Mouse (Mus musculus) MEL (cell line): ENCODE results near the gene Pck2. TPM values are rescaled to one million over a fixed set of nuclear protein-coding genes. Genes with fewer than 3 reads are reported as not detected.

Experiments
- DNase-seq: peaks from one replicate; pipeline ENCODE4 v3.0.0; 2011; ENCODE audit warnings: low read depth, low spot score
- H3K27ac ChIP-seq: 2 replicates; pipeline ENCODE4 v1.5.1; 2012; ENCODE audit warnings: low read depth, mild to moderate bottlenecking, control low read depth, low read length, moderate library complexity; ENCODE audit not compliant: control insufficient read depth
- H3K27me3 ChIP-seq, 2 experiments: fragments of 150-350 bp in 1 of 2; sonication (generic) in 1 of 2; 2 replicates each; pipeline ENCODE4 v1.6.1; 2012; ENCODE audit warnings: low read length in 2 of 2, mild to moderate bottlenecking in 2 of 2, improper control_type of control experiment in 1 of 2, moderate library complexity in 1 of 2; ENCODE audit not compliant: insufficient read depth in 2 of 2, control insufficient read depth in 1 of 2
- H3K36me3 ChIP-seq, 2 experiments: 2 replicates each; pipeline ENCODE4 v1.6.1; 2012 to 2014; ENCODE audit warnings: low read length in 2 of 2, improper control_type of control experiment in 1 of 2, inconsistent platforms in 1 of 2, mild to moderate bottlenecking in 1 of 2; ENCODE audit not compliant: insufficient read depth in 2 of 2, control insufficient read depth in 1 of 2
- H3K4me1 ChIP-seq, 2 experiments: fragments of 150-350 bp in 1 of 2; sonication (generic) in 1 of 2; 2 replicates each; pipeline ENCODE4 v1.6.1; 2012; ENCODE audit warnings: low read length in 2 of 2, improper control_type of control experiment in 1 of 2, mild to moderate bottlenecking in 1 of 2; ENCODE audit not compliant: insufficient read depth in 2 of 2, control insufficient read depth in 1 of 2
- H3K4me3 ChIP-seq, 2 experiments: fragments of 150-350 bp in 1 of 2; sonication (generic) in 1 of 2; 2 replicates each; pipeline ENCODE4 v1.5.1; 2012; ENCODE audit warnings: low read depth in 2 of 2, low read length in 2 of 2, mild to moderate bottlenecking in 2 of 2, moderate library complexity in 2 of 2, control low read depth in 1 of 2, improper control_type of control experiment in 1 of 2; ENCODE audit not compliant: control insufficient read depth in 1 of 2, insufficient read depth in 1 of 2
- H3K79me2 ChIP-seq: 2 replicates; pipeline ENCODE4 v1.6.1; 2012; ENCODE audit warnings: mild to moderate bottlenecking, low read length, moderate library complexity; ENCODE audit not compliant: control insufficient read depth, poor library complexity, insufficient read depth
- H3K9ac ChIP-seq: 2 replicates; pipeline ENCODE4 v1.6.1; 2012; ENCODE audit warnings: low read depth, mild to moderate bottlenecking, control low read depth, low read length, moderate library complexity; ENCODE audit not compliant: control insufficient read depth, poor library complexity, severe bottlenecking
- H3K9me3 ChIP-seq: fragments of 150-350 bp; sonication (generic); replicated peaks from 2 replicates; pipeline ENCODE4 v1.6.1; 2012; ENCODE audit warnings: mild to moderate bottlenecking, low read length, improper control_type of control experiment, moderate library complexity; ENCODE audit not compliant: insufficient read depth
- BHLHE40 ChIP-seq: IDR thresholded peaks from 2 replicates; pipeline ENCODE4 v1.6.1; 2012; ENCODE audit warnings: low read depth, mild to moderate bottlenecking, inconsistent platforms, low read length, improper control_type of control experiment, borderline replicate concordance
- CHD1 ChIP-seq: IDR thresholded peaks from 2 replicates; pipeline ENCODE4 v1.6.1; 2012; ENCODE audit warnings: low read depth, mild to moderate bottlenecking, inconsistent platforms, low read length, improper control_type of control experiment
- CTCF ChIP-seq, 3 experiments: IDR thresholded peaks in 2 of 3; conservative IDR thresholded peaks in 1 of 3; 2 replicates each; pipeline ENCODE4 v1.5.1; 2011 to 2012; ENCODE audit warnings: low read length in 3 of 3, low read depth in 2 of 3, mild to moderate bottlenecking in 2 of 3, improper control_type of control experiment in 1 of 3, inconsistent platforms in 1 of 3, mixed read lengths in 1 of 3, moderate library complexity in 1 of 3; ENCODE audit not compliant: control insufficient read depth in 1 of 3, insufficient read depth in 1 of 3, poor library complexity in 1 of 3, severe bottlenecking in 1 of 3
- ELF1 ChIP-seq: IDR thresholded peaks from 2 replicates; pipeline ENCODE4 v1.6.1; 2014; ENCODE audit warnings: low read depth, mild to moderate bottlenecking, inconsistent platforms, low read length, improper control_type of control experiment, moderate library complexity
- EP300 ChIP-seq, 2 experiments: IDR thresholded peaks; 2 replicates each; pipeline ENCODE4 v1.6.1; 2011; ENCODE audit warnings: improper control_type of control experiment in 2 of 2, low read length in 2 of 2, low read depth in 1 of 2, mild to moderate bottlenecking in 1 of 2
- HCFC1 ChIP-seq: IDR thresholded peaks from 2 replicates; pipeline ENCODE4 v1.6.1; 2012; ENCODE audit warnings: low read depth, mild to moderate bottlenecking, inconsistent platforms, low read length, improper control_type of control experiment, moderate library complexity
- JUND ChIP-seq: IDR thresholded peaks from 2 replicates; pipeline ENCODE4 v1.6.1; 2011; ENCODE audit warnings: low read depth, mild to moderate bottlenecking, improper control_type of control experiment, low read length
- MAX ChIP-seq: IDR thresholded peaks from 2 replicates; pipeline ENCODE4 v1.6.1; 2011; ENCODE audit warnings: low read length, improper control_type of control experiment
- MAZ ChIP-seq: IDR thresholded peaks from 2 replicates; pipeline ENCODE4 v1.6.1; 2012; ENCODE audit warnings: low read depth, mild to moderate bottlenecking, inconsistent platforms, low read length, improper control_type of control experiment
- MEF2A ChIP-seq: IDR thresholded peaks from 2 replicates; pipeline ENCODE4 v1.6.1; 2014; ENCODE audit warnings: low read depth, mild to moderate bottlenecking, inconsistent platforms, low read length, improper control_type of control experiment; ENCODE audit not compliant: poor library complexity, insufficient replicate concordance, severe bottlenecking; ENCODE audit errors: extremely low read depth
- MYB ChIP-seq: IDR thresholded peaks from 2 replicates; pipeline ENCODE4 v1.6.1; 2011; ENCODE audit warnings: mild to moderate bottlenecking, low read depth, low read length, improper control_type of control experiment
- MYC ChIP-seq: IDR thresholded peaks from 2 replicates; pipeline ENCODE4 v1.6.1; 2011; ENCODE audit warnings: low read depth, mild to moderate bottlenecking, low read length, improper control_type of control experiment, moderate library complexity
- NELFE ChIP-seq: IDR thresholded peaks from 2 replicates; pipeline ENCODE4 v1.6.1; 2011; ENCODE audit warnings: low read depth, low read length, improper control_type of control experiment
- NRF1 ChIP-seq: IDR thresholded peaks from 2 replicates; pipeline ENCODE4 v1.6.1; 2014; ENCODE audit warnings: low read depth, mild to moderate bottlenecking, inconsistent platforms, low read length, improper control_type of control experiment, moderate library complexity; ENCODE audit not compliant: poor library complexity, insufficient read depth, severe bottlenecking
- POLR2AphosphoS2 ChIP-seq: IDR thresholded peaks from 2 replicates; pipeline ENCODE4 v1.6.1; 2011; ENCODE audit warnings: low read length, improper control_type of control experiment
- POLR2AphosphoS5 ChIP-seq: IDR thresholded peaks from 2 replicates; pipeline ENCODE4 v1.6.1; 2012; ENCODE audit warnings: low read depth, borderline replicate concordance, mild to moderate bottlenecking, inconsistent platforms, low read length, moderate library complexity, mixed read lengths
- RAD21 ChIP-seq: IDR thresholded peaks from 2 replicates; pipeline ENCODE4 v1.6.1; 2011; ENCODE audit warnings: mild to moderate bottlenecking, low read depth, low read length, improper control_type of control experiment
- RCOR1 ChIP-seq: IDR thresholded peaks from 2 replicates; pipeline ENCODE4 v1.6.1; 2012; ENCODE audit warnings: low read depth, mild to moderate bottlenecking, inconsistent platforms, low read length, improper control_type of control experiment
- SIN3A ChIP-seq: IDR thresholded peaks from 2 replicates; pipeline ENCODE4 v1.6.1; 2012; ENCODE audit warnings: low read length, improper control_type of control experiment, inconsistent platforms
- SMC3 ChIP-seq: IDR thresholded peaks from 2 replicates; pipeline ENCODE4 v1.6.1; 2011; ENCODE audit warnings: low read depth, low read length, improper control_type of control experiment
- TAL1 ChIP-seq: IDR thresholded peaks from 2 replicates; pipeline ENCODE4 v1.6.1; 2012; ENCODE audit warnings: mild to moderate bottlenecking, inconsistent platforms, low read length, moderate library complexity, mixed read lengths
- UBTF ChIP-seq: IDR thresholded peaks from 2 replicates; pipeline ENCODE4 v1.6.1; 2012; ENCODE audit warnings: low read depth, mild to moderate bottlenecking, inconsistent platforms, low read length, improper control_type of control experiment, moderate library complexity, borderline replicate concordance; ENCODE audit not compliant: insufficient read depth
- USF1 ChIP-seq: IDR thresholded peaks from 2 replicates; pipeline ENCODE4 v1.6.1; 2014; ENCODE audit warnings: low read depth, mild to moderate bottlenecking, inconsistent platforms, low read length, improper control_type of control experiment, moderate library complexity
- USF2 ChIP-seq, 2 experiments: IDR thresholded peaks; 2 replicates each; pipeline ENCODE4 v1.6.1; 2011 to 2012; ENCODE audit warnings: improper control_type of control experiment in 2 of 2, low read length in 2 of 2, borderline replicate concordance in 1 of 2, inconsistent platforms in 1 of 2, low read depth in 1 of 2, mild to moderate bottlenecking in 1 of 2; ENCODE audit not compliant: insufficient read depth in 1 of 2
- ZC3H11A ChIP-seq: IDR thresholded peaks from 2 replicates; pipeline ENCODE4 v1.6.1; 2012; ENCODE audit warnings: low read depth, mild to moderate bottlenecking, inconsistent platforms, low read length, improper control_type of control experiment
- ZKSCAN1 ChIP-seq: IDR thresholded peaks from 2 replicates; pipeline ENCODE4 v1.6.1; 2012; ENCODE audit warnings: low read depth, mild to moderate bottlenecking, inconsistent platforms, low read length, improper control_type of control experiment, moderate library complexity
- ZMIZ1 ChIP-seq: IDR thresholded peaks from 2 replicates; pipeline ENCODE4 v1.6.1; 2012; ENCODE audit warnings: low read depth, mild to moderate bottlenecking, inconsistent platforms, low read length, improper control_type of control experiment, moderate library complexity
- ZNF384 ChIP-seq: IDR thresholded peaks from 2 replicates; pipeline ENCODE4 v1.6.1; 2012; ENCODE audit warnings: low read depth, mild to moderate bottlenecking, inconsistent platforms, low read length, improper control_type of control experiment
- polyA plus RNA-seq, 2 experiments: library from polyadenylated mRNA; stranded (reverse) in 1 of 2; unstranded in 1 of 2; fragments of >175 nt in 1 of 2; fragments of >200 nt in 1 of 2; gene quantifications; 2 replicates each; pipeline versions ENCODE4 v1.2.1 to v1.2.4; 2012; ENCODE audit warnings: low replicate concordance in 2 of 2, low read depth in 1 of 2; ENCODE audit not compliant: insufficient read length in 2 of 2, insufficient read depth in 1 of 2, missing spikeins in 1 of 2
- total RNA-seq: library from RNA; depleted of rRNA; stranded (reverse); fragments of 300-350 nt; gene quantifications from 2 replicates; pipeline ENCODE4 v1.2.3, GENCODE M21; 2012

Pck2 gene
- total and polyA plus RNA-seq, 3 experiments: 17.0 to 103 (median 63.7) TPM

GRCm38 (mm10) chr14:55527940-55528339 is 12.1 kb upstream of the Pck2 start:
- H3K27me3 ChIP-seq: peaks cover 19 to 33% of the 10 kb centered on the region in 2 experiments
- DNase-seq: peak; percentile 86

GRCm38 (mm10) chr14:55536116-55536745 is 3.8 kb upstream of the Pck2 start:
- peaks cover 2 to 10% of the 10 kb centered on the region in 2 experiments; a peak in 3 of 4 replicates for H3K4me1 ChIP-seq
- no peaks in the 10 kb centered on the region for H3K9me3 ChIP-seq
- H3K9ac ChIP-seq: no peak overlapping the region
- TF ChIP-seq SIN3A (no peak), CTCF (IDR thresholded peaks at IDR 0.05 in 2 of 3, conservative IDR thresholded peaks at IDR 0.05 in 1 of 3; ENCODE audit: control insufficient read depth in 1 of 3, insufficient read depth in 1 of 3, low read depth in 2 of 3, low read length in 3 of 3, poor library complexity in 1 of 3, severe bottlenecking in 1 of 3) (peak; percentile 75 to 85 (median 79)), NRF1 (no peak), ZC3H11A (peak; percentile 29), NELFE (no peak), ZNF384 (no peak), SMC3 (peak; percentile 67), RAD21 (peak; percentile 39), ELF1 (no peak), BHLHE40 (no peak), ZKSCAN1 (no peak), CHD1 (no peak), UBTF (no peak)
- peak; percentile 53 for DNase-seq
- no peak overlapping the region for H3K4me3 ChIP-seq
- no peak overlapping the region for H3K27ac ChIP-seq
- H3K36me3 ChIP-seq: peaks cover 0 to 8% of the 10 kb centered on the region in 2 experiments; a peak in 2 of 4 replicates
- H3K27me3 ChIP-seq: 0 out of 4 replicates have a peak, but pooled peaks cover 0 to under 1% of the 10 kb centered on the region in 2 experiments
- peaks cover 10% of the 10 kb centered on the region for H3K79me2 ChIP-seq

More at GRCm38 (mm10) chr14:55527940-55528339, 12.1 kb upstream of the Pck2 start:
- no peaks in the 10 kb centered on the region for H3K36me3 ChIP-seq
- no peak overlapping the region for H3K27ac ChIP-seq
- H3K4me3 ChIP-seq: no peak overlapping the region
- H3K79me2 ChIP-seq: no peaks in the 10 kb centered on the region
- no peaks in the 10 kb centered on the region for H3K9me3 ChIP-seq
- no peaks in the 10 kb centered on the region for H3K4me1 ChIP-seq
- TF ChIP-seq EP300 (IDR thresholded peaks at IDR 0.05; ENCODE audit: low read depth in 1 of 2, low read length in 2 of 2) (no peak), MAZ (no peak), SMC3 (peak; percentile 62), MEF2A (no peak), NELFE (no peak), CHD1 (no peak), MYC (peak; percentile 63; the same call in 1 of the 2 replicates), POLR2AphosphoS5 (no peak), JUND (no peak), ZC3H11A (peak; percentile 53), ZMIZ1 (no peak), CTCF (IDR thresholded peaks at IDR 0.05 in 2 of 3, conservative IDR thresholded peaks at IDR 0.05 in 1 of 3; ENCODE audit: control insufficient read depth in 1 of 3, insufficient read depth in 1 of 3, low read depth in 2 of 3, low read length in 3 of 3, poor library complexity in 1 of 3, severe bottlenecking in 1 of 3) (peak; percentile 47 to 73 (median 54)), ZKSCAN1 (no peak), BHLHE40 (no peak), TAL1 (no peak), HCFC1 (0 out of 2 replicates have a peak, but pooled peaks have one; percentile 17), MYB (no peak), SIN3A (0 out of 2 replicates have a peak, but pooled peaks have one; percentile 33), MAX (peak; percentile 71), POLR2AphosphoS2 (no peak), USF1 (peak; percentile 93), RAD21 (peak; percentile 77), RCOR1 (no peak), USF2 (IDR thresholded peaks at IDR 0.05; ENCODE audit: borderline replicate concordance in 1 of 2, insufficient read depth in 1 of 2, low read depth in 1 of 2, low read length in 2 of 2) (peak; percentile 29 to 77; a peak in 2 of 4 replicates)
- H3K9ac ChIP-seq: no peak overlapping the region
